Mouse (Mus musculus): ENCODE data around the gene Arhgap42.

The Arhgap42 gene

GRCm38 (mm10) chr9:9128996-9129694 is 109.8 kb downstream of the Arhgap42 start:
- DNase-seq = peak in 1 of 2 experiments; percentile 5

GRCm38 (mm10) chr9:9127041-9127755 is 111.7 kb downstream of the Arhgap42 start:
- DNase-seq = no peak

DNA sequence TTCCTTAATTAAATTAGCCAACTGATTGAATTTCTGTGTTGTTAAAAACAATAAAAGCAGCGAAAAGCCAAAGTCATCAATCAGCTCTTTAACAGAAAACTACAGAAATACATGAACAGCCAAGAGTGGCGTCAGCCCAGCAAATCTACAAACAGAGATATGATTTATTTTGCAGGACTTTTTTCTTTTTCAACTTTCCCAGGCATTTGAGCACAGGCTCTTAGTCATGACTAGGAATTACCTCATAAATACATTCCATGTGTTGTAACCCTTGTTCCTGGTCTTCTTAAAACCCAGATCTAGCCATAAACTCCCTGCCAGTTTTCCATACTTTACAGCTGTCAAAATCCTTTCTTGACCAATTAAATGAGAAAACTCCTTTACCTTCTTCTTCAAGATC is 114.7 kb downstream of the Arhgap42 start:
- DNase-seq = no peak

- no peak for DNase-seq
Measured at GRCm38 (mm10) chr9:9114266-9114665, 124.6 kb downstream of the Arhgap42 start.

- DNase-seq = no peak
Measured at GRCm38 (mm10) chr9:9113847-9114246, 125.1 kb downstream of the Arhgap42 start.

GRCm38 (mm10) chr9:9112921-9113320 is 126.0 kb downstream of the Arhgap42 start:
- no peak for DNase-seq

DNA sequence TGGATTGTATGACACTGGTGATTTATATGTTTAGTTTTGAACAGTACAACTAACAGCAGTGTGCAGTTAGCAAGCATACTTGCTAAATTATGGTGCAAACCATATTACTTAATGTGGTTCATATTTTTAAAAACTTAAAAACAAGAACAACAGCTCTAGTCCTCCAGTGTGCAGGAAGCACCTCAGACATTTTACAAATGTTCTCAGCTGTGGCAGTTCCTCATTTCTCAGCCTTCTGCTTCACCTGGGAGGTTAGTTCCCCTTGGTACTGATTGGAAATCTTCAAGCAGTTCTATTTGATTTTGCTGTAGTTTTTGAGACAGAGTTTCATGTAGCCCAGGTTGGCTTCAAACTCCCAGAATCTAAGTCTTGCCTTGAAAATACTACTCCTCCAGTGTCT is 131.2 kb downstream of the Arhgap42 start:
- no peak for DNase-seq

GRCm38 (mm10) chr9:9104761-9105160 is 134.1 kb downstream of the Arhgap42 start:
- peak in 1 of 2 experiments; percentile 1 for DNase-seq

- DNase-seq = no peak
Measured at GRCm38 (mm10) chr9:9102158-9102514, 136.8 kb downstream of the Arhgap42 start.

GRCm38 (mm10) chr9:9101482-9102157 is 137.3 kb downstream of the Arhgap42 start:
- no peak for DNase-seq

DNA sequence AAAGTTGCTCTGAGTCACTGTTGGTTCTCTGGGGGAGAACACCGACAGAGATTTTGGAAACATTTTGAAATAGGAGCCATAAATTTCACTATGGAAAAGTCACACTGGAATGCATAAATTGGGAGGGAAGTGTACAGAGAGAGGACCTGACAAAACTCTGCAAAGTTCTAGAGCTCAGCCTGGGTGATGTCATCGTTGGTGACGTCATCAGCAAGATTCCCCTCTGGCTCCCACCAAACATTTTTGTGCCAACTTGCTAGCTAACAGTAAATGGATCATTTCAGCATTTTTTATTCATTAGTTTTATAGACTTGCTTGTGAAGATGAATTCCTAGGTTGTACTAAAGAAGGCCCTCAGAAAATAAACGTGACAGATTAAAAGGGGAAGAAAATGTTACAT is 137.8 kb downstream of the Arhgap42 start:
- no peak for DNase-seq

DNA sequence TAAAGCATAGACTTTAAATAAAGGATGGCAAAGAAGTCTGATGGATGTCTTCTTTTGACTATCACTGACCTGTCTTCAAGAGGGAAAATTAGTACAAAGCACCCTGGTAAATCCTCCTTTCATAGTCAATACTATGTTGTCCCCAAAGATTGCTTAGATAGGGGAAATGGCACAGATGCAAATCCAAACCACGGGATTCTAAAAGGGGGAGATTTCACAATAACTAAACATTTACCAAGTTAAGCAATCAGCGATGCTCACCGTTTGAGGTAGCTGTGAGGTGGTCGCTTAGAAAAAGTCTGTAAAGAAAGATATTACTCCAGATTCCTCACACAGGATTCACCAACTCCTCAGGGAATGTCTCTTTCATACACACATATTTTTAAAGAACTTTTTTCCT is 141.1 kb downstream of the Arhgap42 start:
- DNase-seq = no peak

DNA sequence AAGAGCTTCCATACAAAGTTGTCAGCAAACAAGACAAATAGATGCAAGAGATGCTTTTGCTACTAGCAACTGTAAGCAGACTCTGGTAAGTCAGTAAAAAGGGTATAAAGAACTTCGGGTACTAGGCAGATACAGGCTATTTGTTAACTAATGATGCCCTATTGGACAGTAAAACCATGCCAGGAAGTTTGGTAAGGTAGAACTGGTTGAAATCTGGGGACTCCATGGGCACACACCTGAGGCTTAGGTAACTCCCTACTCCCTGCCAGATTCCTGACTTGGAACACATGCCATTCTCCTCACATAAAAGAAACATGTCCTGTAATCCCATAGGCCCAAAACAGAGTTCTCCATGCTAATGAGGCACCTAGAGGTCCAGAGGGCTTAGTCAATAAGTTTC is 142.1 kb downstream of the Arhgap42 start:
- no peak for DNase-seq

DNA sequence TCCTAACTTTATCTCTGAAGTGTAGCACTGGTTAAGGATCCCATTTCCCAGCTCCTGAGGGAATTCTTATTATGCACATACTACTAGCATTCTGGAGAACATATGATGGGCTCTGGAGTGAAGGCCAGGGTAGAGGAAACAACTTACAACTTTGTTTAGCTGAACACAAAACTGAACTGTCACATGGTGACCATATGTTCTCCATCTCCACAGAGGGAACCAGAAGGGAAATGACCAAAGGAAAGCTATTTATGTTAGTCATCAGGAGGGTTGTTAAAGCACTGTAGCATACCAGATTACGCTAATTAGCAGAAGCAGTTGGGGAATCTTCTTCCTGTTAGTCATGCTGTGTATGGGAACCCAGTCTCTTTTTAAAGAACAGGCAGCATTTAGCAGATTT is 145.8 kb downstream of the Arhgap42 start:
- no peak for DNase-seq

DNA sequence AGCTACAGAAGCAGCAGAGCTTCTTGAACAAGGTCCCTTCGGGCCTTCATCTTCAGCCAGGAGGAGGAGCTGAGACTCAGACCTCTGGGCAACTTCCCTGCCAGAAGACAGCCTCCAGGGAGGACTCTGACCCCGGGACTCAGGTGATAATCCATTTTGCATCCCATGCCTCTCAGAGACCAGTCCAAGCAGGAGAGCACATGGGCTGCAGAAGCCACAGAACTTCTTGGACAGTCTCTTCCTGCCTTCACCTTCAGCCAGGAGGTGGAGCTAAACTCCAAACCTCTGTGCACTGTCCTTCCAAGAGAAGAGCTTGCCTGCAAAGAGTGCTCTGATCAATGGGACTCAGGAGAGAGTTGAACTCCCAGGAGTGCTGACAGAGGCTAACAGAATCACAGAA is 155.5 kb downstream of the Arhgap42 start:
- no peak for DNase-seq

DNA sequence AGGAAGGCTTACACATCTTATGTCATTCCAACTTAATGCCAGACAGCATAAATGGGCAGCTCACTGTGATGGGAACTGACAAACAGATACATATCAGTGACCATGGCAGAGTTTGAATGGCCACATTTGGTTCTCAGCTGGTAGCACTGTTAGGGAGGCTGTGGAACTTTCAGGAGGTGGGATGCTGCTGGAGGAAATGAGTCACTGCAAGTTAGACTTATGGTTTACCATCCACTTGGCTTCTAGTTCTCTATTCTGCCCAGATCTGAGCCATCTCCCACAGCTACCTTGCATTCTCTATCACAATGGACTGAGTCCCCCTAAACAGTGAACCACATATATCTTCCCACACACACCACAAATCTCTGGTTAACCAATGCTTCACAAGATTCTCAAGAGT is 186.0 kb downstream of the Arhgap42 start:
- DNase-seq = no peak

GRCm38 (mm10) chr9:9051184-9051583 is 187.7 kb downstream of the Arhgap42 start:
- peak in 1 of 2 experiments; percentile 2 for DNase-seq

GRCm38 (mm10) chr9:9049202-9049601 is 189.7 kb downstream of the Arhgap42 start:
- peak in 1 of 2 experiments; percentile 1 for DNase-seq

- DNase-seq = no peak
Measured at GRCm38 (mm10) chr9:9041009-9041408, 197.9 kb downstream of the Arhgap42 start.

- DNase-seq = peak in 1 of 2 experiments; percentile 5
Measured at GRCm38 (mm10) chr9:9037017-9037671, 201.8 kb downstream of the Arhgap42 start.

GRCm38 (mm10) chr9:9027904-9028303 is 211.0 kb downstream of the Arhgap42 start:
- DNase-seq = no peak

DNA sequence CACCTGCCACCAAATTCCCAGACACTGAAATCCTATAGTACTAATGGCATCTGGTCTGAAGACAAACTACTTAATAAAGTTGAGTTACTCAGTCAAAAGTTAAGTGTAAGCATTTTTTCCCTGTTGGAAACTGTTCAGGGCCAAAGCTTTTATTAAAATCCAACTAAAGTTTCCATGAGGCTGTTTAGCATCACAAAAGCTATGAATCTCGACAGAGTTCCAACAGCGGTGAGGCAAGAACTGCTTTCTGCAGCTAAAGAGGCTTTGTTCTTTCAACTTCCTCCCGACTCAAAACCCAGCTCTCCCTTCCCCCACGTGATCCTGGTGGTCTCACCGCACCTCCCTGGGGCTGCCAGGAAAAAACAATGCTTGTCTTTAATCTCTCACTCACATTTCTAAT is 211.5 kb downstream of the Arhgap42 start:
- DNase-seq = no peak

DNA sequence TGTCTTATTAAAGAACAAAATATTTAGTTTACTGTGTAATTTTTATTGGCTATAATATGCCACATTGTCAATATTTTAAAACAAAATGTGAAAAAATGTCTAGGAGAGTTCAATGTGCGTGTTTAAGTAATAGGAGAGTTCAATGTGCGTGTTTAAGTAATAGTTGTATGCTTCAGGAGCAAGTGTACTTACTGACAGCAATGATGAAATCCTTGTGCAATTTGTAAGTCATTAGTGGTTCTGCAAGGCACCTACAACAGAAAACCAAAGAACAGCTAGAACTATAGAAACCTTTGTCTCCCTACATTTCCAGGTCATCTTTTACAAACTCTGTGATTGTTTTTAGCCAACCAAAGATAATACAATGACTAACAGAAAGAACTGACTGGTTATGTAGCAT is 223.8 kb downstream of the Arhgap42 start:
- no peak for DNase-seq
